Mouse (Mus musculus): ENCODE data around the gene Iqce.

- TF ChIP-seq CTCF (conservative IDR thresholded peaks at IDR 0.05; ENCODE audit: low read length) (peak; percentile 88), POU5F1 (IDR thresholded peaks at IDR 0.05; ENCODE audit: borderline replicate concordance, low read length) (no peak)
Measured at GRCm38 (mm10) chr5:140619151-140619771, 82.9 kb downstream of the Iqce start.

Data from E14TG2a.4 (cell line).